Mouse (Mus musculus) E14TG2a.4 (cell line): ENCODE data around the gene Sctr.
"Not testable (repeated sequence)": the region's sequence is repeated elsewhere in the genome, so short reads cannot be mapped to it uniquely, and the experiment has no call there.

Source experiments
- H3K27me3 ChIP-seq: 2 replicates; pipeline ENCODE4 v1.6.1; 2014; ENCODE audit warnings: low read length, control low read depth; ENCODE audit not compliant: insufficient read depth
- H3K36me3 ChIP-seq: 2 replicates; pipeline ENCODE4 v1.6.1; 2014; ENCODE audit warnings: low read length, control low read depth; ENCODE audit not compliant: insufficient read depth
- H3K4me1 ChIP-seq: replicated peaks from 2 replicates; pipeline ENCODE4 v1.6.1; 2014; ENCODE audit warnings: low read depth, low read length, control low read depth
- H3K4me3 ChIP-seq: replicated peaks from 2 replicates; pipeline ENCODE4 v1.5.1; 2014; ENCODE audit warnings: mild to moderate bottlenecking, low read length
- H3K9me3 ChIP-seq: 2 replicates; pipeline ENCODE4 v1.6.1; 2014; ENCODE audit warnings: low read length, control low read depth
- CTCF ChIP-seq: conservative IDR thresholded peaks from 2 replicates; pipeline ENCODE4 v1.5.1; 2014; ENCODE audit warnings: low read length
- NANOG ChIP-seq: IDR thresholded peaks from 2 replicates; pipeline ENCODE4 v1.6.1; 2014; ENCODE audit warnings: borderline replicate concordance, low read length, mixed read lengths
- POU5F1 ChIP-seq: IDR thresholded peaks from 2 replicates; pipeline ENCODE4 v1.6.1; 2014; ENCODE audit warnings: low read length, borderline replicate concordance

Gene Sctr

GRCm38 (mm10) chr1:120090880-120091570, 84.3 kb downstream of the Sctr start:
- Histone ChIP-seq H3K36me3 (no peaks in the 10 kb centered on the region), H3K4me3 (no peak overlapping the region), H3K9me3 (no peaks in the 10 kb centered on the region), H3K4me1 (peaks cover 60% of the 10 kb centered on the region), H3K27me3 (no peaks in the 10 kb centered on the region)
- no peak for TF ChIP-seq CTCF
- TF ChIP-seq POU5F1, result no peak
- no peak for TF ChIP-seq NANOG

- not testable (repeated sequence) for H3K36me3 ChIP-seq, H3K4me3 ChIP-seq, H3K27me3 ChIP-seq, H3K9me3 ChIP-seq
- peaks cover 35% of the 10 kb centered on the region for H3K4me1 ChIP-seq
- peak; percentile 81 for TF ChIP-seq CTCF
These were observed 86.9 kb downstream of the Sctr start for GRCm38 (mm10) chr1:120093482-120094134.

GRCm38 (mm10) chr1:120094920-120095319, 88.2 kb downstream of the Sctr start:
- Histone ChIP-seq H3K4me3 (no peak overlapping the region), H3K4me1 (peaks cover 26% of the 10 kb centered on the region), H3K27me3 (no peaks in the 10 kb centered on the region), H3K9me3 (no peaks in the 10 kb centered on the region), H3K36me3 (no peaks in the 10 kb centered on the region)
- TF ChIP-seq CTCF, result no peak
- TF ChIP-seq POU5F1, result no peak
- TF ChIP-seq NANOG, result no peak

- Histone ChIP-seq H3K27me3 (no peaks in the 10 kb centered on the region), H3K9me3 (no peaks in the 10 kb centered on the region), H3K4me1 (peaks cover 9% of the 10 kb centered on the region), H3K4me3 (no peak overlapping the region), H3K36me3 (no peaks in the 10 kb centered on the region)
- TF ChIP-seq NANOG (no peak), POU5F1 (no peak), CTCF (peak; percentile 56)
These were observed 91.6 kb downstream of the Sctr start for GRCm38 (mm10) chr1:120098327-120098726.

- Histone ChIP-seq H3K9me3 (no peaks in the 10 kb centered on the region), H3K4me3 (no peak overlapping the region), H3K36me3 (no peaks in the 10 kb centered on the region), H3K4me1 (peaks cover 7% of the 10 kb centered on the region), H3K27me3 (no peaks in the 10 kb centered on the region)
- TF ChIP-seq NANOG, result no peak
- no peak for TF ChIP-seq CTCF
- no peak for TF ChIP-seq POU5F1
These were observed 92.8 kb downstream of the Sctr start for GRCm38 (mm10) chr1:120099483-120099882.

GRCm38 (mm10) chr1:120100456-120101226, 93.9 kb downstream of the Sctr start:
- peaks cover 5% of the 10 kb centered on the region for H3K4me1 ChIP-seq
- no peak overlapping the region for H3K4me3 ChIP-seq
- TF ChIP-seq NANOG (no peak), POU5F1 (no peak), CTCF (no peak)
- H3K36me3 ChIP-seq, result no peaks in the 10 kb centered on the region
- peaks cover 4% of the 10 kb centered on the region; the same call in 1 of the 2 replicates for H3K27me3 ChIP-seq
- no peaks in the 10 kb centered on the region for H3K9me3 ChIP-seq

- H3K4me3 ChIP-seq, result no peak overlapping the region
- no peaks in the 10 kb centered on the region for H3K36me3 ChIP-seq
- TF ChIP-seq NANOG (no peak), POU5F1 (no peak), CTCF (no peak)
- H3K9me3 ChIP-seq, result no peaks in the 10 kb centered on the region
- peaks cover 4% of the 10 kb centered on the region; the same call in 1 of the 2 replicates for H3K27me3 ChIP-seq
- H3K4me1 ChIP-seq, result peaks cover 5% of the 10 kb centered on the region
These were observed 94.5 kb downstream of the Sctr start for GRCm38 (mm10) chr1:120101227-120101609.

GRCm38 (mm10) chr1:120105556-120105959, 98.9 kb downstream of the Sctr start:
- Histone ChIP-seq H3K4me3 (no peak overlapping the region), H3K4me1 (peaks cover 2% of the 10 kb centered on the region), H3K9me3 (no peaks in the 10 kb centered on the region), H3K27me3 (peaks cover 4% of the 10 kb centered on the region; the same call in 1 of the 2 replicates), H3K36me3 (no peaks in the 10 kb centered on the region)
- TF ChIP-seq POU5F1, result no peak
- no peak for TF ChIP-seq CTCF
- no peak for TF ChIP-seq NANOG
